Mouse (Mus musculus): ENCODE measurements around the gene Rab3gap2. TPM values are rescaled to one million over a fixed set of nuclear protein-coding genes. Genes with fewer than 3 reads are reported as not detected.

The Rab3gap2 gene
- 14.5 and 15.3 TPM in 2 replicates for polyA plus RNA-seq (2012; rRNA removed)

DNA sequence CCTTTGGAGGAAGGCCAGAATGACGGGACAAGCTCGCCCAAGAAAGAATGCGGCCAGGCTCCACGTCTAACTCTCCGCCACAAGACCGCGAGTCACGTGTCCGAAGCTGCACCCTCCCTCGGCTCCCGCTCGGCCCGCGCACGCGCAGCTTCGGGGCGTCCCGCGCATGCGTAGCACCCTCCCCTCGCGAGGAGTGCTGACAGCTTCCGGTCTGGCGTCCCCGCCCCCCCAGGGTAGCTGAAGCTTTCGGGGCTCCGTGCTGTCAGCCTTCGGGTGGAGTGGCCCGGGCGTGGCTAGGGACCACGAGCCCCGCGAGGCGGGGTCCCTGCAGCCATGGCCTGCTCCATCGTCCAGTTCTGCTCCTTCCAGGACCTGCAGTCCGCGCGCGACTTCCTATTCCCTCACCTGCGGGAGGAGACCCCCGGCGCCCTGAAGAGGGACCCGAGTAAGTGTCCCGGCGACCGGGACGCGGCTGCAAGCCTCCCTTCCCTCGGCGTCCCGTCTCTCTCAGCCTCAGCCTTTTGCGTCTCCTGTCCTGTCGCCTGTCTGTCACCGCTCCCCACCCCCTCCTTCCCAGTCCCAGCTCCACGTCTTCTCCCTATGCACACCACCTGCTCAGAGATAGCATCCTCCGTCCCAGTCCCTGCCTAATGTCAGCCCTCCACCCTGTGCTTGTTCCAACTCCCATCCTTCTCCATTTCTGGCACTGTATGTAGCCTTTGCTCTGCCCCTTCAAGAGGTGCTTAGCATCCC, at the start of gene Rab3gap2:
TSS of gene Rab3gap2 (plus strand) at position 209 of the 753 bp plus-strand sequence.
- Histone ChIP-seq H3K27ac (ENCODE audit: insufficient read depth, low read depth, low read length) (peak within 1 kb of the TSS; percentile 46), H3K36me3 (ENCODE audit: control insufficient read depth, insufficient read depth, low read length) (no peaks in the 10 kb centered on the region), H3K4me1 (ENCODE audit: control insufficient read depth, insufficient read depth, low read length) (peaks cover 6% of the 10 kb centered on the region; the same call in 1 of the 2 replicates), H3K4me3 (ENCODE audit: insufficient read depth, low read depth, low read length) (peak within 1 kb of the TSS; percentile 66), H3K27me3 (replicated peaks; ENCODE audit: control insufficient read depth, insufficient read depth, low read length) (no peaks in the 10 kb centered on the region)
- TF ChIP-seq POLR2A (IDR thresholded peaks at IDR 0.05; ENCODE audit: low read depth, low read length) (peak; percentile 86), CTCF (conservative IDR thresholded peaks at IDR 0.05; ENCODE audit: insufficient read depth, insufficient read length, low read depth, low read length) (no peak)
- under 1% methylated on average over 57 of the region's 57 CpGs for WGBS
- DNase-seq = peak; percentile 99

DNA sequence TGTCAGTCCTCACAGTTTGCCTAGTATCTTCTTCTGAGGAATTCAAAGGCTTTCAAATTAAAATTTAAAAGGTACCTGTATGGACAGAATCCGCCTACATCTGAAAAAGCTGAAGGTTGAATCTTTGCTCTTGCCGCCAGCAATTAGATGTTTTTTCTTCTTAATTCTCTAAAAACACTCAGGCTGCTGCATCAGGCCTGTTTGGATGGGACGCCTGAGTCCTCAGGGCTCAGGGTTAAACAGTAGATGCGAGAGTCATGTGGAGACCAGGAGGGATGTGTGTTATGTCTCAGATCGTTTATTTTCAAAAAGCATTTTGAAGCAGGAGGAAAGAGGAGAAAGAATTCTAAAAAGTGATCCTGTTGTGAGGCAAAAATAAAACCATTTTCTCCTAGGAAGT, 30.3 kb upstream of the Rab3gap2 start:
- Histone ChIP-seq H3K4me1 (ENCODE audit: control insufficient read depth, insufficient read depth, low read length) (no peaks in the 10 kb centered on the region), H3K27me3 (replicated peaks; ENCODE audit: control insufficient read depth, insufficient read depth, low read length) (no peaks in the 10 kb centered on the region), H3K36me3 (ENCODE audit: control insufficient read depth, insufficient read depth, low read length) (no peaks in the 10 kb centered on the region), H3K27ac (ENCODE audit: insufficient read depth, low read depth, low read length) (no peak overlapping the region), H3K4me3 (ENCODE audit: insufficient read depth, low read depth, low read length) (no peak overlapping the region)
- WGBS = 88% methylated on average over 5 of the region's 5 CpGs
- no peak for DNase-seq
- TF ChIP-seq CTCF (conservative IDR thresholded peaks at IDR 0.05; ENCODE audit: insufficient read depth, insufficient read length, low read depth, low read length) = no peak
- no peak for TF ChIP-seq POLR2A (IDR thresholded peaks at IDR 0.05; ENCODE audit: low read depth, low read length)

DNA sequence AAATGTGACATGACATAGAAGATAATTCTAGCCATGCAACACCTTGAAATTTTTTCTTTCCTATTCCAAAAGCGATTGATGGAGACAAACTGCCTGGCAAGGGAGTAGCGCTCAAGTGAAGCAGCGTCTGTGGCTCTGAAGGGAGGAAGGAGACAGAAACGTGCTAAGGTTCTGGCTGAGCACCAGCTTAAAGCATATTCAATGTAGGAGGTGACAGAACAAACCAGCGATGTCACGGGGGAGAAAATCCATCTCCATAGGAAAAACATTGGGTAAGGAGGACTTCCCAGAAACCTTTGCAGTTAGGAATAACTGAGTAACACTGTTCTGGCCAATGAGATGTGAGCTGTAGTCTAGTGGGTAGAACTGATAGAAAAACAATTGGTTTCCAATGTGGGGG, 26.1 kb upstream of the Rab3gap2 start:
- Histone ChIP-seq H3K4me1 (ENCODE audit: control insufficient read depth, insufficient read depth, low read length) (no peaks in the 10 kb centered on the region), H3K27me3 (replicated peaks; ENCODE audit: control insufficient read depth, insufficient read depth, low read length) (no peaks in the 10 kb centered on the region), H3K36me3 (ENCODE audit: control insufficient read depth, insufficient read depth, low read length) (no peaks in the 10 kb centered on the region), H3K27ac (ENCODE audit: insufficient read depth, low read depth, low read length) (no peak overlapping the region), H3K4me3 (ENCODE audit: insufficient read depth, low read depth, low read length) (no peak overlapping the region)
- TF ChIP-seq POLR2A (IDR thresholded peaks at IDR 0.05; ENCODE audit: low read depth, low read length) (no peak), CTCF (conservative IDR thresholded peaks at IDR 0.05; ENCODE audit: insufficient read depth, insufficient read length, low read depth, low read length) (no peak)
- no peak for DNase-seq
- WGBS = 74% methylated on average over 6 of the region's 6 CpGs

DNA sequence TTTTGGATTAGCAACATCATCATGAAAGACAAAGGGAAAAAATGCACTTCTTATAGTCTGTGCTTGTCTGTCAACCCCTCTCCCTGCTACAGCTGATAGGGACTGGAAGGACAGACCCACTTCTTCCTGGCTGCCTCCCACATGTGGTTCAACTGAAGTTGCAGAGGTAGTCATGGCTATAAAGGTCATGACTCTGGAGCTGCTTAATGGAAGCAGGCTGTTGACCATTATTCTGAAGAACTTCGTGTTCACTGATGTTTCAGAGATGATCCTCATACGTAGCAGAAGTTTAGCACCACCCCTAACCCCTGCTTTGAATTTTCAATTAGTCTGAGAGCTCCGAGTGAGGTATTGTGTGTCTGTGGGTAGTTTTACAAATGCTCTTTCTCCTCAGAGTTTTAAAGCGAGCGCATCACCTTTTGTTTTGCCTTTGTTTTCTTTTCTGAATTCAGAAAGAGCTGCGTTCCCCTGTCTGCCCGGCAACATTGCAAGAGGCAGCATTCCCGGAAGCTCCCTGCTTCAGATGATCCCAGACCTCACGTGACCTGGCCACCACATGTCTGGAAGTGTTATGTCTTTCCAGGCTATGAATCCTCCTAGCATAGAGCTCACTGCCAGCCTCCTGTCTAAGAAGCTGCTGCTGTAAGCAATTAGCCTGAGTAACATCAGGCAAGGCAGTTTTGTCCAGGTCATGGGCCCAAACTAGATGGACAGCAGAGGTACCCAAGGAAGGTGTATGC, 20.2 kb upstream of the Rab3gap2 start:
- 46% methylated on average over 9 of the region's 9 CpGs for WGBS
- no peaks in the 10 kb centered on the region for H3K4me1 ChIP-seq (ENCODE audit: control insufficient read depth, insufficient read depth, low read length)
- H3K27ac ChIP-seq (ENCODE audit: insufficient read depth, low read depth, low read length) = no peak overlapping the region
- no peak for TF ChIP-seq CTCF (conservative IDR thresholded peaks at IDR 0.05; ENCODE audit: insufficient read depth, insufficient read length, low read depth, low read length)
- TF ChIP-seq POLR2A (IDR thresholded peaks at IDR 0.05; ENCODE audit: low read depth, low read length) = no peak
- no peak overlapping the region for H3K4me3 ChIP-seq (ENCODE audit: insufficient read depth, low read depth, low read length)
- no peaks in the 10 kb centered on the region for H3K36me3 ChIP-seq (ENCODE audit: control insufficient read depth, insufficient read depth, low read length)
- peak; percentile 28 for DNase-seq
- H3K27me3 ChIP-seq (replicated peaks; ENCODE audit: control insufficient read depth, insufficient read depth, low read length) = no peaks in the 10 kb centered on the region

DNA sequence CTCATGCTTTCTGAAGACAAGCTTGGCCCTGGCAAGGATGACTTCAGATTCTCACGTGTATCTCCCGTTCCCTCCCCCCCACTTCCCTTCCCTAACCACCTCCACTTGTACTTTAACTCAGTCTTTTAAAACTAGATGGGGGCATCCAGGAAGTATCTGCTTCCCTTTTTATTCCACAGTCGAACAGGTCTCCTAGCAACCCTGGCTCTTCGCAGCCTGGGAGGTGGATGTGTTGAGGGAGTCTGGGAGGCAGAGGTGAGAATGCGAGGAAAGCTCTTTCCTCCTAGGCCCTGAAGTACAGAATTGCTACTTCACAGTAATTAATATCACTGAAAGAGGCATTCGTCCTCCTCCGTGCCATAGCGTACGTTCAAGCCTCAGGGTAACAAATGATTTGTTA, 18.4 kb upstream of the Rab3gap2 start:
- TF ChIP-seq CTCF (conservative IDR thresholded peaks at IDR 0.05; ENCODE audit: insufficient read depth, insufficient read length, low read depth, low read length) (no peak), POLR2A (IDR thresholded peaks at IDR 0.05; ENCODE audit: low read depth, low read length) (no peak)
- Histone ChIP-seq H3K27ac (ENCODE audit: insufficient read depth, low read depth, low read length) (no peak overlapping the region), H3K36me3 (ENCODE audit: control insufficient read depth, insufficient read depth, low read length) (no peaks in the 10 kb centered on the region), H3K27me3 (replicated peaks; ENCODE audit: control insufficient read depth, insufficient read depth, low read length) (no peaks in the 10 kb centered on the region), H3K4me1 (ENCODE audit: control insufficient read depth, insufficient read depth, low read length) (no peaks in the 10 kb centered on the region), H3K4me3 (ENCODE audit: insufficient read depth, low read depth, low read length) (no peak overlapping the region)
- no peak for DNase-seq
- 69% methylated on average over 9 of the region's 9 CpGs for WGBS

DNA sequence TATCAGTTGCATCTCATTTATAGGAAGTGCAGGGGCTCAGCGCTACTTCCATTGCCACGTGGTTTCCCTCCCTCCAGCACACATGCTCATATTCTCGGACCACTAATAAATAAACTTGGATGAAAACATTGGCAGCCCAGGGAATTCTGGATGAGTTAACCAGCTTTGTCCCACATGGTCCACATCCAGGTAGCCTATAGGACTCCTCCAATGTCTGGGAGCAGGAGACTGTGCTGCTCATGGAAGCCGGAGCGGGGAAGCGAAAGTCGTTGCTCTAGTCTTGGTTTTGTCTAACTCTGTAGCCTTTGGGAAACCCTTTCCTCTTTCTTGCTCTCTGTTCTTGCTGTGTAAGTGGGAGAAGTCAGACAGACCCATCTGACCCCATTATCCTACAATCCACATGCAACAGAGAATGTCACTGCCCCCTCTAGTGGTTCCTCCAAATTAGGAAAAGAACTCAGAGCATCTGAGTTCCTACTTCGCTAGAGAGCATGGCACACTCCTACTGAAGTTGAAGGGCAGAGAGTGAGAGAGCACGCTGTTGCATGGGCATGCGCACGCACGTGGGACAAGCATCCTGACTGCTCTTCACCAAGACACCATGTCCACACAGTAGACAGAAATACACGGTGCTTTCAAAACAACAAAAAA, 16.7 kb upstream of the Rab3gap2 start:
- H3K36me3 ChIP-seq (ENCODE audit: control insufficient read depth, insufficient read depth, low read length) = no peaks in the 10 kb centered on the region

More for the DNA sequence above, 16.7 kb upstream of the Rab3gap2 start:
- 62% methylated on average over 13 of the region's 13 CpGs for WGBS
- H3K27me3 ChIP-seq (replicated peaks; ENCODE audit: control insufficient read depth, insufficient read depth, low read length) = no peaks in the 10 kb centered on the region
- H3K4me3 ChIP-seq (ENCODE audit: insufficient read depth, low read depth, low read length) = no peak overlapping the region
- DNase-seq = peak; percentile 30
- TF ChIP-seq CTCF (conservative IDR thresholded peaks at IDR 0.05; ENCODE audit: insufficient read depth, insufficient read length, low read depth, low read length) (0 out of 2 replicates have a peak, but pooled peaks have one; percentile 16), POLR2A (IDR thresholded peaks at IDR 0.05; ENCODE audit: low read depth, low read length) (no peak)
- no peak overlapping the region for H3K27ac ChIP-seq (ENCODE audit: insufficient read depth, low read depth, low read length)
- H3K4me1 ChIP-seq (ENCODE audit: control insufficient read depth, insufficient read depth, low read length) = no peaks in the 10 kb centered on the region
